Mouse (Mus musculus): ENCODE data around the gene Chn2.
A peak's percentile ranks its signal among the peaks of the same experiment; 100 is the strongest.

Gene Chn2

DNA sequence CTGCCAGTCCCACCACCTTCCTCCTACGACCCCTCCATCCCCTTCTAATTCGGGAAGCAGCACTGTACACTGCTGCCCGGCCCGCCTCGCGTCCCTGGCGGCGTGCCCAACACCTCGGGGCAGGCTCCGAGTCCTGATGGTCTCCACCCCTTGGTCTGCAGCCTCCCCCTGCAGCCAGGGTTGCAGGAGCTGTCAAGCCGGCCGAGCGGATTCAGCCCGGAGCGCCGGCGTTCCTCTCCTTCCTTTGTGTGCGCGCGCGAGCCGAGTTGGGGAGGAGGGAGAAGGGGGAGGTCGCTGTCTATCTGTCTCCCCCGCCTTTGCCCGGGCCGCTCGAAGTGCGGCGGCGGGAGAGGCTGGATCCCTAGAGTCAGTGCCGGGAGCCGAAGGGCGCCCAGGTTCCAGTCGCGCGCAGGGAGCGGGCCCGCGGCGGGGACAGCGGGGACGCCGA is at the start of gene Chn2:
Gene Chn2 (plus strand): TSS at position 198 of the 448 bp plus-strand sequence.
- no peak for DNase-seq (ENCODE audit: low read depth, low spot score)

- no peak for DNase-seq (ENCODE audit: low read depth, low spot score)
Measured at GRCm38 (mm10) chr6:53992386-53992785, 47.0 kb upstream of the Chn2 start.

DNA sequence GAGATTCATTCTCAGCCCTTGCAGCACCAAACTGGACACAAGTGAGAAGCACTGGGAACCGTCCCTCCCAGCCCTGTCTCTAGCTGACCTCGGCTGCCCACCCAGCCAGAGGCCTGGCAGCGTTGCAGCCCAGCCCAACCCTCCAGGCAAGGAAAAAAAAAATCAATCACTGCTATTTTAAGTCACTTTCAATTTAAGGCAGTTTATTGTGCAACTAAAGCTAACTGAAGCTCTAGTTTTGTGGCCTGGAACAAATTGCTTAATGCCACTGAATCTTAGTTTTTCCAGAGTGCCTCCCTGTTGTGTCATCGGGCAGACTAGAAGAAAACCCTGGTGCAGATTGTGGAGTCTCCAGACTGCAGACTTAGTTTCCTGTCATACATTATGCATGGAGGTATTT is 43.8 kb upstream of the Chn2 start:
- no peak for DNase-seq (ENCODE audit: low read depth, low spot score)

DNA sequence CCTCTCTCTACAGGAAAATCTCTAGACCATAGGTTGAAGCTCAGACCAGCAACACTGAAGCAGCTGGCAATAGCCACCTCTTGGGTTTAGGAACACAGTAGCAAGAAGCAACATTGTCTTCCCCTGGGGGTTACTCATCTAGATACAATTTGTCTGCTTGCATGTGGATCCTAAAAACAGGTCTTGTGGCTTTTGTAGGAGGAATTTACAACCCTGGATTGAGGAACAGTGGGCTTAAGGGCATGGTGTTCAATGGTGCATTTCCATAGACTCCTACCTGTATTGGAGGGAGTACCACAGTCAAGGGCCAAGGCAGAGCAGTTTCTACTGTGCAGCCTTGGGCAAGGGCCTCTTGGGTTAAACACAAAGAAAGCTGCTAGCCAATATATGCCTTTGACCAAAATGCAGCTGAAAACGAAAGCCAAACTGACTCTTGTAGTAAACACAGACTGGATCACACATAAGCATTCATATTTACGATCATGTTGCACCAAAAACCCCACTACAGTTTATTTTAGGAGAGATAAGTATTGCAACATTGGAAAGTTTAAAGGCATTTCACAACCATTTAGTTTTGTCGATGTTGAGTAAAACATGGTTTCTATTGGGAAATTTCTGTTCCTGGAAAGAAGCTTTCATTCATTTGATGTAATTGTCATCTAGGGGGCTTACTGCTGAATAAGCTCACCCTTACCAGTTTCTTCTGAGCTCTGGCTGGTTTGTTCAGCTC is 43.0 kb upstream of the Chn2 start:
- no peak for DNase-seq (ENCODE audit: low read depth, low spot score)

- DNase-seq (ENCODE audit: low read depth, low spot score), result no peak
Measured at GRCm38 (mm10) chr6:54005302-54005701, 34.1 kb upstream of the Chn2 start.

- peak; percentile 46 for DNase-seq (ENCODE audit: low read depth, low spot score)
Measured at GRCm38 (mm10) chr6:54008448-54009120, 30.8 kb upstream of the Chn2 start.

DNA sequence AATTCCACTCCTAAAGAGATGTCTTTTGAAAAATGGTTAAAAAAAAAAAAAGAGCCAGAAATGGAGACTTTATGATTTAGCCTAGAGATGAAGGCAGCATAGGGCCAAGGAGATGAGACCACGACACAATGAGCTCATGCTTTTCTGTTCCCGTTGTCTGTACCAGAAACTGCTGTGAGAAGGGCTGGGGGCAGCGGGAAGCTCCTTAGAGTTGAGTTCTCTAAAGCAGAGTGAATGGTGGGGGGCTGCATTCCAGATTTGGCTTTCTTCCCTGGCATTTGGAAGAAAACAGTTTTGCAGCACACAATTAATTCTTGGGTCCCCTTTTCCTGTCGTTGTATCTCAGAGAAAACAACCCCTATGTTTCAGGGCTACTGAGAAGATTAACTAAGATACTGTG is 30.1 kb upstream of the Chn2 start:
- DNase-seq (ENCODE audit: low read depth, low spot score), result no peak

DNA sequence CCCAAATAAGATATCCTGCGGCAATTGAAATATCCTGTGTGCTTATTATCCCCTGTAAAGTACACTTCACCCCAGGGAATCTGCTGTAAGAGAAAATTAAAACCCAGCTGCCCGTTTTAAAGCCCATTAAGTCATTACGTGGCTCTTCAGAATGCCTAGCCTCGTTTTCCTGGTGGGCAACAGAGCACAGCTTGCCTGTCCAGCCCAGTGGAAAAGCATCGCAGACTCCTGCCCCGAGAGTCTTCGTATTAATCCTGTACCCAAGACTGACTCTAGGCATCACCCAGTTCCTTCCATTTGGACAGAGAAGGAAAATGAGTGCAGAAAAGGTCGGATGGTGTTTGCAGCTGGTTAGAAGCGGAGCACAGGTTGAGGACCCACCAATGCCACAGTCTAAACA is 29.0 kb upstream of the Chn2 start:
- no peak for DNase-seq (ENCODE audit: low read depth, low spot score)

- no peak for DNase-seq (ENCODE audit: low read depth, low spot score)
Measured at GRCm38 (mm10) chr6:54012163-54012562, 27.2 kb upstream of the Chn2 start.

DNA sequence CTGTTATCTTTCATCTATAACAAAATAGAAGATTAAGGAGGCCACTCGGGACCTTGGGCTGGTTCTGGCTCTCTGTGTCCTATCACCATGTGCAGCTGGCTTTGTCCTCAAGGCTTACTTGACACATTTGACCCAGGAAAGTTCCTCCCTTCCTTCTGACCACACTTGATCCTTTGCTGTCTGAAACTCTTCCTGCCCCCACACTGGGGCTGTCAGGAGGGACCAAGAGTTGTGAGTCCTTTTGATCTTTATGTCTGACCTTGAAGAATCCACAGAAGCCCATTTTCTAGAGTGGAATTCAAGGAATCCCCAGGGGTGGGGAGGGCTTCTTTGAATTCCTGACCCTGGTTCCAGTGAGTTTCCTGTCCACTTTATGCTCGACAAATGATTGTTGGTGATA is 21.3 kb upstream of the Chn2 start:
- DNase-seq (ENCODE audit: low read depth, low spot score), result no peak

- DNase-seq (ENCODE audit: low read depth, low spot score), result no peak
Measured at GRCm38 (mm10) chr6:54018861-54019260, 20.5 kb upstream of the Chn2 start.

DNA sequence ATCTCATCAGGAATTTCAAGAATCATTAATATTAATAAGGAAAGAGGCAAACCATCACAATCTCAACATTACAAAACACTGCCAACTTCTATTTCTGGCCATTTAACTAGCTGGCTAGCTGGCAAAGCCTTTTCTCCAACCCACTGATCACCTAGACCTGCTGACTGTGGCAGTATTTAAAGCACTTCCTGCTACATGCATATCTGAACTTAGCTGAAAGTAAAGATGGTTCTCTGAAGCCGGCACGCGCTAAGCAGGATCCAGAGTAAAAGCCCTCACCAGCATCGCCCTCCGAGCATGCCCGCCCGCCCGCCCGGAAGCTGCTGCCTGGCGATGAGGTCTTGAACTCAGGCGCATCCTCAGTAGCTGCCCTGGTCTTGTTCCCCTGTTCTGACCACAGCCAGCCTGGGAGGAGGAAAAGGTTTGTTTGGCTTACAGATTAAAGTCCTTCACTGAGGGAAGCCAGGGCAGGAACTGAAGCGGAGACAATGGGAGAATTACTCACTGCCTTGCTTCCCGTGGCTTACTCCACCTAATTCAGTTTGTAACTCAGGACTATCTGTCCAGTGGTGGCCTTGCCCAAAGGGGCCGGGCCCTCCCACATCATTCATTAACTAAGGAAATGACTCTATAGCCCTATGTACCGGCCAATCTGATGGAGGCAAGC is 18.1 kb upstream of the Chn2 start:
- DNase-seq (ENCODE audit: low read depth, low spot score), result no peak

DNA sequence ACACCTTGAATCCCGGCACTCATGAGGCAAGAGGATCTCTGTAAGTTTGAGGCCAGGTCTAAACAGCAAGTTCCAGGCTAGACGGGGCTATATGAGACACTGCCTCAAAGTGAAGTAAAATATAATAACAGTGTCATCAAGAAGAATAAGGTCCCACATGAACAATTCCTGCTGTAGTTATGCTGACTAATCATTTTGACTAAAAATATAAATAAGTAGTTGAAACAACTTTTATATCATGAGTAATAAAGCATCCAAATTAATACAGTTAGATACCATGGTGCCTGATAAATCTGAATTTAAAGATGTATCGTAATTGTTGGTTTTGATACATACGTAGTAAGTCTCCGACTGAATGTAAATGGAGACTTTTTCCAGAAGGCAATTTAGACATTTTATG is 15.5 kb upstream of the Chn2 start:
- DNase-seq (ENCODE audit: low read depth, low spot score), result no peak

DNA sequence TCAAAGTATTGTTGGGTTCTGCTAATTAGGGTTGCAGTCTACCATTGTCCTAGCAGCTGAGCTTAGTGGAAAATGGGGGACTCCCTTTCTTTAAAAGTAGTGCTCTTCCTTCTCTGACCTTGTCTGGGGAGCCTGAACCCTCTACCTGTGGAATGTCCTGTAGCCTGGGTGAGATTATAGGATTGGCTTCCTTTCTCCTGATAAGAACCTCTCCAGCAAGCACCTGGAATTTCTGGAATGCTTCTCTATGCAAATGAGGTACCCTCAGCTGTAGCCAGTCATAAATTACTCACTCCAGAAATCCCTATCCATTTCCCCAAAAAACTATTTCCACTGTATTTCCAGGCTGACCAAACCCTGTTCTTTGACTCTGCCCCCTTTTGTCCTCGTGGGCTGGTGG is 10.6 kb upstream of the Chn2 start:
- DNase-seq (ENCODE audit: low read depth, low spot score), result no peak

DNA sequence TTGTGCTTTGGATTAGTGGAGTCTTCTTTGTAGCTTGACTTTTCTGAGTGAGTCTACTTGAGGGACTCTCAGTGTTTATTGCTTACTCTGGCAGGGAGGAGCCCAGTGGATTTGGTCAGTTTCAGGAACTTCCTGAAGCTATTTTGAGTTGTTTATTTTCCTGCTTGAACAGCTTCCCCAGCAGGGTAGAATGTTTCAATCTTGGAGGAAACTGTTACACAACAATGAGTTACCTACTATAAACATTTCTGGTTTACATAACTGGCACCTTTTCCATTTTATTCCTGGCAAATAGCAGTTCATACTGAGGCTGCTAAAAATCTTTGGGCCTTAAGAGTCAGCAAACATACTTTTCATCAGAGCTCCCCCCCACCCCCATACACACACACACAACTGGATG is 9.0 kb upstream of the Chn2 start:
- no peak for DNase-seq (ENCODE audit: low read depth, low spot score)

GRCm38 (mm10) chr6:54030776-54031175 is 8.6 kb upstream of the Chn2 start:
- DNase-seq (ENCODE audit: low read depth, low spot score), result no peak

DNA sequence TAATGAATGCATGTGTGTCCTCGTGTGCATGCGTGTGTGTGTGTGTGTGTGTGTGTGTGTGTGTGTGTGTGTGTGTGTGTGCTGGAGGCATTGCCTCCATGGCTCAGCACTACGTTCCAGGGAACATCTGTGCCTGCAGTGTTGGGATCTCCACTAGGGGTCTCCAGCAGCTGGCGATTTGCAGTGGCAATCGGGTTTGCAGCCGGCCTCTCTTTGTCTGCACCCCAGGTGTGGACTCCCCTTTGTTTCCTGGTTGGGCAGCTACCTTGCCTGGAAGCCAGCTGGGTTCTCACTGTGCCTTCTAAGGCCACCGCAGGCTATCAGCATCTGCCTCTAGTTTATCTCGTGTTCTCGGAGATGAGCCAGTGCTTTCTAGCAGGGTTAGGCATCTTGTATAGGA is 4.9 kb upstream of the Chn2 start:
- DNase-seq (ENCODE audit: low read depth, low spot score), result no peak

- DNase-seq (ENCODE audit: low read depth, low spot score), result no peak
Measured at GRCm38 (mm10) chr6:54035548-54035947, 3.8 kb upstream of the Chn2 start.

- DNase-seq (ENCODE audit: low read depth, low spot score), result no peak
Measured at GRCm38 (mm10) chr6:54038866-54039265, 488 bp upstream of the Chn2 start.

- DNase-seq (ENCODE audit: low read depth, low spot score), result no peak
Measured at GRCm38 (mm10) chr6:54039805-54040447, 572 bp downstream of the Chn2 start.

GRCm38 (mm10) chr6:54040448-54040844 is 1.1 kb downstream of the Chn2 start:
- no peak for DNase-seq (ENCODE audit: low read depth, low spot score)

GRCm38 (mm10) chr6:54041386-54042043 is 2.2 kb downstream of the Chn2 start:
- DNase-seq (ENCODE audit: low read depth, low spot score), result no peak
